Mouse (Mus musculus): Measurements from ENCODE around the gene Prkaa2. TPM values are rescaled to one million over a fixed set of nuclear protein-coding genes. Genes with fewer than 3 reads are reported as not detected.

The Prkaa2 gene
- total RNA-seq, 2 experiments from 2014 or later, result 79.5 to 80.2 TPM

Other genes starting within 250 kb of the Prkaa2 start
- gene C8a, start 233.5 kb downstream of the Prkaa2 start, total RNA-seq (2021), result not detected
- under 1 TPM in 1 of 2 experiments, not detected in 1; 0.08 TPM for gene Fyb2, start 196.4 kb downstream of the Prkaa2 start, total RNA-seq (2021)
- gene Plpp3, start 47.5 kb upstream of the Prkaa2 start, total RNA-seq (2021), result 10 to 100 TPM; 71.9 to 74.8 TPM

All from heart, postnatal 25 days (tissue).